Mouse (Mus musculus) testis, adult 2 months (tissue): Measurements from ENCODE around the gene Tead3.

Source experiments
- CTCF ChIP-seq: fragments of 200-500 bp; IDR thresholded peaks from 2 replicates; pipeline ENCODE4 v1.5.1; 2012; ENCODE audit warnings: low read depth, mild to moderate bottlenecking, inconsistent platforms, low read length, moderate library complexity; ENCODE audit not compliant: control insufficient read depth, insufficient read depth, insufficient replicate concordance
- POLR2A ChIP-seq: fragments of 200-500 bp; IDR thresholded peaks from 2 replicates; pipeline ENCODE4 v1.6.1; 2012; ENCODE audit warnings: low read depth, mild to moderate bottlenecking, inconsistent platforms, low read length, moderate library complexity; ENCODE audit not compliant: control insufficient read depth

- TF ChIP-seq CTCF: no peak
- TF ChIP-seq POLR2A: no peak
Observed at GRCm38 (mm10) chr17:28371286-28371685, 20.7 kb upstream of the Tead3 start.
